Mouse (Mus musculus): ENCODE results near the gene Zfand3.

DNA sequence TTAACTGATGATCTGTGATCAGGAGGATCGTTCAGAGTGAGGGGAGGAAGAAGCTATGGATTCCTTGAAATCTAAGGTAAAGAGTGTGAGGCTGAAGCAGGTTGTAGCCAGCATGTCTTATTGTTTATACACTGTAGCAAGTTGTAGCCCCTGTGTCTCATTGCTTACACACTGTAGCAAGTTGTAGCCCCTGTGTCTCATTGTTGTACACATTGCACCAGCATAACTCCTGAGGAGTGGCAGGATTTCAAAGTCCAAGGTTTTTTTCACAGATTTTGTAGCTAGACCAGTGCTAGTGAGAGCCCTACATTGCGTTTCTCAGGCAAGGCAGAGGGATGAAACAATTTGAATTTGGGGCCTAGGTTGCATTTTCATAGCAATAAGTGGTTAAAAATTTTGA, 95.1 kb downstream of the Zfand3 start:
- TF ChIP-seq POLR2A (IDR thresholded peaks at IDR 0.05; ENCODE audit: insufficient read depth, low read length) (no peak), CTCF (IDR thresholded peaks at IDR 0.05; ENCODE audit: low read depth, low read length) (no peak)

Measured in ES-Bruce4 (cell line).